Mouse (Mus musculus) ES-E14 (cell line): ENCODE measurements at regions not wholly inside any gene's neighbourhood (a gene's known extent, or its start where the extent isn't known, plus 50 kb on each side); places are given as distances from the start of the nearest gene placed in this dataset.

Experiments used
- DNase-seq: peaks from one replicate; pipeline ENCODE4 v3.0.0-alpha.2; 2013; ENCODE audit warnings: low read depth, low spot score
- H3K27ac ChIP-seq: 2 replicates; pipeline ENCODE4 v1.5.1; 2012; ENCODE audit warnings: low read depth, mild to moderate bottlenecking, low read length, moderate library complexity, mixed read lengths; ENCODE audit not compliant: poor library complexity, insufficient read depth, severe bottlenecking
- H3K36me3 ChIP-seq: 2 replicates; pipeline ENCODE4 v1.6.1; 2012; ENCODE audit warnings: mild to moderate bottlenecking, low read length, moderate library complexity, mixed read lengths; ENCODE audit not compliant: control insufficient read depth, poor library complexity, insufficient read depth, severe bottlenecking
- H3K4me1 ChIP-seq, 2 experiments: fragments of 150-350 bp in 1 of 2; sonication (generic) in 1 of 2; 2 replicates each; pipeline ENCODE4 v1.6.1; 2012; ENCODE audit warnings: low read length in 2 of 2, mild to moderate bottlenecking in 1 of 2, mixed read lengths in 1 of 2; ENCODE audit not compliant: control insufficient read depth in 2 of 2, insufficient read depth in 2 of 2, poor library complexity in 1 of 2
- H3K4me3 ChIP-seq, 2 experiments: fragments of 150-350 bp in 1 of 2; sonication (generic) in 1 of 2; 2 replicates each; pipeline ENCODE4 v1.5.1; 2012; ENCODE audit warnings: low read length in 2 of 2, low read depth in 1 of 2, mild to moderate bottlenecking in 1 of 2, mixed read lengths in 1 of 2; ENCODE audit not compliant: insufficient read depth in 1 of 2, poor library complexity in 1 of 2, severe bottlenecking in 1 of 2
- H3K9ac ChIP-seq: 2 replicates; pipeline ENCODE4 v1.6.1; 2012; ENCODE audit warnings: low read depth, mild to moderate bottlenecking, low read length, mixed read lengths; ENCODE audit not compliant: poor library complexity, insufficient read depth, severe bottlenecking
- H3K9me3 ChIP-seq: fragments of 150-350 bp; sonication (generic); 2 replicates; pipeline ENCODE4 v1.6.1; 2012; ENCODE audit warnings: low read depth, mild to moderate bottlenecking, low read length; ENCODE audit not compliant: control insufficient read depth, insufficient read depth
- CHD2 ChIP-seq: IDR thresholded peaks from 2 replicates; pipeline ENCODE4 v1.6.1; 2014; ENCODE audit warnings: mild to moderate bottlenecking, low read depth, low read length, inconsistent platforms
- HCFC1 ChIP-seq: IDR thresholded peaks from 2 replicates; pipeline ENCODE4 v1.6.1; 2012; ENCODE audit warnings: low read length, inconsistent platforms, borderline replicate concordance; ENCODE audit not compliant: insufficient read depth
- MAFK ChIP-seq: IDR thresholded peaks from 2 replicates; pipeline ENCODE4 v1.6.1; 2014; ENCODE audit warnings: mild to moderate bottlenecking, low read depth, low read length, inconsistent platforms; ENCODE audit not compliant: insufficient read depth
- ZC3H11A ChIP-seq: IDR thresholded peaks from 2 replicates; pipeline ENCODE4 v1.6.1; 2012; ENCODE audit warnings: low read depth, mild to moderate bottlenecking, inconsistent platforms, low read length, borderline replicate concordance
- ZNF384 ChIP-seq: IDR thresholded peaks from 2 replicates; pipeline ENCODE4 v1.6.1; 2012; ENCODE audit warnings: low read depth, low read length, inconsistent platforms
- in situ Hi-C, 2 experiments: fragments of 600-800 bp; cut with MboI; formaldehyde crosslinking; loops; one replicate each; pipeline ENCODE4 v1.15.1; 2025; ENCODE audit warnings: low sequenced_read_pairs in 2 of 2, inconsistent platforms in 1 of 2; ENCODE audit not compliant: unreplicated experiment in 2 of 2

GRCm38 (mm10) chr3:157695128-157696075, 128.7 kb downstream of the Ptger3 start:
- in situ Hi-C loops, result no loop called here
- Histone ChIP-seq H3K9me3 (no peaks in the 10 kb centered on the region), H3K4me1 (no peaks in the 10 kb centered on the region), H3K27ac (no peak overlapping the region), H3K4me3 (no peak overlapping the region), H3K36me3 (no peaks in the 10 kb centered on the region), H3K9ac (no peak overlapping the region)
- no peak for DNase-seq
- TF ChIP-seq ZC3H11A (no peak), CHD2 (no peak), MAFK (no peak), ZNF384 (no peak), HCFC1 (no peak)
